Mouse (Mus musculus) kidney, adult 11 months (tissue): ENCODE data around the gene Stc2.

ENCODE experiments used
- DNase-seq: peaks from one replicate; pipeline ENCODE4 v3.0.0; 2022

Stc2 gene

GRCm38 (mm10) chr11:31369648-31370286 is at the start of gene Stc2:
TSS of gene Stc2 (minus strand) at chr11:31370074.
- DNase-seq, result peak; percentile 44

DNA sequence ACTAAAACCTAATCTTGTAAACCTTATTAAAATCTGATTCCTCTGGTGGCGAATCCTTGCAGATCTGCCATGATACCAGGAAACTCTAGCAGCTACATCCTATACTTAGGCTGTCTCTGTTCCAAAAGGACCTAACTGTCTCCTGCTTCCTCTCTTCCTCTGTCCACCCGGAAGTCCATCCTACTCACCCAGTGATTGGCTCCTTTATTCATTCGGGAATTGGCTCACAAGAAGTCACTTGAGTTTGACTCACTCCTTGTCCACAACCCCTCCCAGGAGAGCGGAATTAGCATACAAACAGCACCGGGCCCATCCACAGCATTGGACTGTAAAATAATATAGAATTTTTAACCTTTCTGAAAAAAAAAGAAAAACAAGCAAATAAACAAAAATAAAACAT is 47.2 kb upstream of the Stc2 start:
- no peak for DNase-seq

DNA sequence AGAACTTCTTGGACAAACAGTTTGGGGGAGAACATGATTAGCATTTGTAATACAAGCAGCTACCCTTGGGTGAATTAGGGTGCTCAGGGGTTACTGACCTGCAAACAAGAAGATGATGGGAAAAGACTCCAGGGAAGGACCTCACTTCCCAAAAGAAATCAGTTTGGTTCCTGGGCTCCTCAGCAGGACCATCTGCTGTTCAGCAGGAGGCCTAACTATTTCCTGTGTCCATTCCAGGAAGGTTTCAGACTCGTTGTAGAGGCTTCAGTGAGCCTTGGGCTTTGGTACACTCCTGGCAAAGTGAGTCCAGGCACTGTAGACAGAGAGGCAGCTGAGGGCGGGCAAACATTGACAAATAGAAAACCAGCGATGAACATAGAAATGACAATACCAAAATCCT is 42.5 kb upstream of the Stc2 start:
- no peak for DNase-seq

GRCm38 (mm10) chr11:31406736-31407135 is 36.9 kb upstream of the Stc2 start:
- DNase-seq, result no peak

DNA sequence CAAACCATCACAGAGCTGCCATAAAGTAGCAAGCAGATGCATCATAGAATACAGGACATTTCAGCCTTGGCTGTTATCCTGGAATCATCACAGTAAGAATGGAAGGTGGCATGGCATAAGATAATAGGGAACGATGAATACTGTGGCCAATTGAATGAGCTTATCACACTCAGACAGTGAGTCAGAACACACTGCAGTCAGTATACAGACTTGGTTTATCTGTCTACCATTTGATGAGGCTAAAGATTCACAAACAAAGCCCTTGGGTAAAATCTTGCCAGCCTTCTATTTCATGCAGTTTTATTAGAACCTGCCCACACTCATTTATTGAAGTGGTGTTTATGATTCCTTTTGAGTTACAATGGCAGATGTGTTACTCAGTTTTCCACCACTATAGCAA is 33.2 kb upstream of the Stc2 start:
- DNase-seq, result no peak

- DNase-seq, result no peak
Observed at GRCm38 (mm10) chr11:31398604-31399003, 28.7 kb upstream of the Stc2 start.

GRCm38 (mm10) chr11:31396638-31397417 is 27.0 kb upstream of the Stc2 start:
- DNase-seq, result no peak

- no peak for DNase-seq
Observed at GRCm38 (mm10) chr11:31394026-31394425, 24.2 kb upstream of the Stc2 start.

- no peak for DNase-seq
Observed at GRCm38 (mm10) chr11:31392340-31392739, 22.5 kb upstream of the Stc2 start.

DNA sequence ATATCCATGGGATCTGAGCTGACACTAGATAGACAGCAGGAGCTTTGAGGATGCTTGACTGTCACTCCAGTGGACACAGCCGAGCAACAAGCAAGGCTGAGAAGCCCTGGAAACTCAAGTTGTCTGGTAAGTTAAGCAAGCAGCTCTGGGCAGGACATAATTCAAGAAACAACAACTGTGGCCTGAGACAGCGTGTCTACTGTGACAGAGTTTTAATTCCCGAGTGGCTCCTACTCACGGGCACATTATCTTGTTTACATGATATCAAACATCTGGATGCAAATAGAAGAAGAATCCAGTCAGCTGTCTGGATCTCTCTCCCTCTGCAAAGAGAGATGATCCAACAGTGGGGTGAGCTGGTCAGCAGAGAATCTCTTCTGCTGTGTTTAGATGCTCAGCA is 19.0 kb upstream of the Stc2 start:
- DNase-seq, result no peak

DNA sequence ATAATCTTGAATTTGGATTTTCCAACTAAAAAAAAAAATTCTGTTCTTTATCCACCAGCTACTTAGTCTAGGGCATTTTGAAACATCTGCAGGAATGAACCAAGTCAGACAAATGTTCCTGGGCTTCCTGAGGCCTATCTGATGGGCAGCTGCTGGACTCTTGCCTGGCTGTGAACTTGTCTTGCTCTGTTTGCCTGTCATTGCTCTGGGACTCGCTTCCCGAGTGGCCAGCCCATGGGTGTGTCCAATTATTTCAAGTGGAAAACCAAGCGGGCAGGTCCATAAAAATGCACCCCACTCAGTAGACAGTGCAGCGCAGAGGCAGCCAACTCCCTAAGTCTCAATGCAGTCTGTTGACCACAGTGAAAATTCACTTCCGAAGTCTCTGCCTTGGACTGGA is 17.7 kb upstream of the Stc2 start:
- DNase-seq, result no peak

- DNase-seq, result peak; percentile 34
Observed at GRCm38 (mm10) chr11:31386571-31386970, 16.7 kb upstream of the Stc2 start.

DNA sequence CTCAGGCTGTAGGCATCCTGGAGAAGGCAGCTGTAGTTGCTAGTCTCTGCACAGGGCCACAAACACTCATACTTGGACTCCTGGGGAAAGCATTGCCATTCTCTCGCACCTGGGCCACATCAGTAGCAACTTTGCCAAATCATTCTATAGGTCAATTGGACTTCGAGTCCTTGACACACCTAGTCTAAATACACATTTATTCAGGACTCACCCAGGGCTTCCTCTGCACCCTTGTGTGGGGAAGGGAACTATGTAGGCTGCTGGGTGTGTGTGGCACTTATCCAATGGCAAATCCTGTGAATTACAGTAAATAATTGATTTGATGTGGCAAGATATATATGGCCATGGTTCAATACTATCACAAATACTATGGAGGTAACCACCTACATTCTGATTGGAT is 14.1 kb upstream of the Stc2 start:
- no peak for DNase-seq

DNA sequence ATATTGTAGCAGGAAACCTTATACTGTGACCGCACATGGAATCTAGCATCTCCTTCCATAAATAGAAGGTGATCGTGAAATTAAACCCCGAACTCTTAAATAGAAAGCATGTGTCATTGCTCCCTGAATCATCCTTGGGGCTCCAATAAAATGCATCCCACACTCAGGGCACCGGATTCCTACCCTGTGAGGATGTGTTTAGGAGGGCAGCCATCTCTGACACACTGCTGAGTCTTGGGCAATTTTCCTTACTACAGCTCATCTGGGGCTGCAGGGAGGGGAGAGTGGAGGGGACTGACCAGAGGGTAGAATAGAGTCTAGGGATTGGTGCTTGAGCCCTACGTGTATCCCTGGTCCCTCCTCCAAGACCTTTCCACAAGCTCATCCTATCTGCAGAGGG is 12.3 kb upstream of the Stc2 start:
- no peak for DNase-seq

GRCm38 (mm10) chr11:31373438-31373837 is 3.6 kb upstream of the Stc2 start:
- peak; percentile 15 for DNase-seq

DNA sequence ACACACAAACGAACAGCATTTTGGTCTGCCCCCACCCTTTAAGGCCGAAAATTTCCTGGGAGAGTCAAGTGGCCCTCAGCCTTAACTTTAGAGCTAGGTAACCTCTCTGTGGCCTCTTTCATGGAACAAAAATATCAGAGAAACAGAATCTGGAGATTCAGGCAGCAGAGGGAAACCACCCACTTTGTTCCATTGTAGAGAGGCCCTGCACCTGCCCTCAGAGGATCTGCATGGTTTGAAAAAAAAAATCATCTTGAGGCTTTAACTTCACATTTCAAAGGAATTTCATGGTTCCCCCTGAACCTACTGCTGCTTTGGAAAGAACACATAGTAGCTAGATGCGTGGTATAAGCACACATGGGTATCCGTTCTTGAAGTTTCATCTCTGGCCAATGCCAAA is 2.3 kb upstream of the Stc2 start:
- DNase-seq, result no peak

DNA sequence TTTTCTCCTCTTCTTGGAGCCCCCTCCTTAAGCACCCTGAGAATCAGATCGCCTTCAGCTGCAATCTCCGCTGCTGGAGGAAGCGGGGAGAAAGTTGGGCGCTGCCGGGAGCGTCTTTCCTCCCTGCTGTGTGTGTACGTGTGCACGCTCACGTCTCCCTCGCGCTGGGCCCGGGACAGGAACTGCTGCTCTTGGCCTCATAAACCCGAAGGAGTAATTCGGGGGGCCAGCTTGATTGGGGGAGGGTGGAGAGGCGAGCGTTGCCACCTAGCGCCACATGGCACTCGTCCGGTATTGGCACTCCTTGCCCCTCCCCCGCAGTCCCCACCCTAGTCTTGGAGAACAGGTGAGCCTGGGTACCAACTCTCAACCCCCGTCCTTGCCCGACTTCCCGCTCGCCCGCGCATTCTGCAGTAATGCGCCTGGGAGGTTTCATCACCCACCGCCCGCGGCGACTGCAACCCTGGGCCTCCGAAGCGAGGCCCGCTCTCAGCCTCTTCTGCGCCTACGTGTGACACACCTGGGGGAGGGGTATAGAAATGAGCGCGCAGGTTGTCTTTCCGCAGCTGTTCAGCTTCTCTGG is 1.5 kb upstream of the Stc2 start:
- no peak for DNase-seq

GRCm38 (mm10) chr11:31370436-31371230 is 759 bp upstream of the Stc2 start:
- peak; percentile 5 for DNase-seq

DNA sequence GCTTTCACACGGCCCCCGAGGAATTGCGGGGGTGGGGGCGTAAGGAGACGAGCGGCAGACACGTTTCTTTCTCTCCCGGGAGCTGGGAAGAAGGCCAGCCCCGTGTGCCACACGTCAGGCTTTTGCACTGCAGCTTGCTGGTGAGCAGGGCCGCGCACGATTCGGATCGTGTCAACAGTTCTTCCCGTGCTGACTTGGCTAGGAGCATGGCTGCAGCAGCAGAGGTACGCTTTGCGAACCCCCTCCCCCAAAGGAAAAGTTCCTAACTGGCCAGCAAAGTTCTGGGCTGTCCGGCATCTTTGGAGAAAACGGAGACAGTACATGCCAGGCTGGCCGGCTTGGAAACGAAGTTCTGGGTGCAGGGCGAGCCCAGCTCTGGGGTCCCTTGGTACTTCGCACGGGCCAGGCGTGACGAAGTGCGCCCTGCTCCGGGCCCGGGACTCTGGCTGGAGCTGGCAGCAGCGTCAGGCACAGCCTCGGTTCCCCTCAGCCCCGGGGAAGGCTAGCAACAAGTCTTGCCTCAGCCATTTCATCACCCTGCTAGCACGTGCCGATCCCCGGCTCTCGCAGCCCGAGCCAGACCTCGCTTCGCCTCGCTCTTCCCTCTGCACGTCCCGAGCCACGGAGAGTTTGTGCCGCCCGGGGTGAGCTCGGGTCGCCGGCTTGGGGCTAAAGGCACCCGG is 768 bp downstream of the Stc2 start:
- DNase-seq, result peak; percentile 23

- no peak for DNase-seq
Observed at GRCm38 (mm10) chr11:31368252-31368964, 1.5 kb downstream of the Stc2 start.

DNA sequence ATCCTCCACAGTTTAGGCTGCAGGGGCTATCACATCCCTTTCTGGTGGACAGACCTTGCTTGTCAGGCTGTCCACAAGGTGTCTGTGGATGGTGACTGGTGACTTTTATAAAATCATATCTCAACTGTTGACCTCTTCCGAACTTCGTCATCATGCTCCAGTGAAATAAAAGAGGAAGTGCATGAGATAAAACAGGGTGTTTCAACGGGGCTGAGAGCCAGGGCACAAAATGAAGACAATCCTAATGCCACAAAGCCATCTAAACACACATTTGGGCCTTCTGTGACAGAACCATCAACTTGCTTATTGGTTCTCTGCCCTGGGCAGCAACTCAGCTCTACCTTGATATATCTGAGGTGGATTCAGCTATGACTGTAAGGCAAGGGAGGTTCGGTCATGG is 3.0 kb downstream of the Stc2 start:
- DNase-seq, result no peak

DNA sequence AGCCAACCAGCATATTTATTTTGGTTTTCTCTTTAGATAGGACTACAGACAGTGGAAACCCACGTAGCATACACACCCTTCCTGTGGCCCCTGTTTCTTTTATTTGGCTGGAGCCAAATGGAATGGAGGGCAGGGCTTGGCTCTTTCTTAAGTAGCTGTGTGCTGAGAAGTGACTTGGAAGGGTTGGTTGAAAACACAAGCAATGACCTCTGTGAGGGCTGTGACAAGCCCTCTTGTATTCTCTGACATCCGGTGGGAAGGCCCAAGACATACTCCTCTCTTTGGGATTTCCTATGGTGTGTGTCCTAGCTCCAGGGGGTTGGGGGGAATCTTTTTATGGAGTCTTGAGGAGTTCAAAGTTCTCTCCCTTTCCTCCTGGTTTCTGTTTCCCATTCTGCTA is 3.5 kb downstream of the Stc2 start:
- DNase-seq, result no peak
